Mouse (Mus musculus): ENCODE measurements around the gene Lgi4. TPM values are rescaled to one million over a fixed set of nuclear protein-coding genes. Genes with fewer than 3 reads are reported as not detected.

Lgi4 gene
- total RNA-seq, 2 experiments from 2014 or later, result 21.8 to 23.3 TPM

DNA sequence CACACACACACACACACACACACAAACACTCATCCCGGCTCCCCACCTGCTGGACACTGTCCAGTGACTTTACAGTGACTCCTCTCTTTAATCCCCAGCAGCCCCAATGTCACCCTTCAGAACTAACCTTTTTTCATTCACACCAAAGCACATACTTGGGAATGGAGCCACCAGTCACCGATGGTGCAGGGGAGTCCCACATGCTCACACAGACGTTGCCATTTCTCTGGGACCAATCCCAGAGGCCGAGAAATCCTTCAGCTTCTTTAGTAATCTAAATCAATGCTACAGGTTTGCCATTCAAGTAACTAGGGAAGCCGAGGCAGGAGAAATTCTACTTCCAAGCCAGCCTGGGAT lies 15.5 kb downstream of the Lgi4 start:
- peak in 1 of 2 experiments; percentile 74 for DNase-seq (ENCODE audit: low spot score in 2 of 2)

DNA sequence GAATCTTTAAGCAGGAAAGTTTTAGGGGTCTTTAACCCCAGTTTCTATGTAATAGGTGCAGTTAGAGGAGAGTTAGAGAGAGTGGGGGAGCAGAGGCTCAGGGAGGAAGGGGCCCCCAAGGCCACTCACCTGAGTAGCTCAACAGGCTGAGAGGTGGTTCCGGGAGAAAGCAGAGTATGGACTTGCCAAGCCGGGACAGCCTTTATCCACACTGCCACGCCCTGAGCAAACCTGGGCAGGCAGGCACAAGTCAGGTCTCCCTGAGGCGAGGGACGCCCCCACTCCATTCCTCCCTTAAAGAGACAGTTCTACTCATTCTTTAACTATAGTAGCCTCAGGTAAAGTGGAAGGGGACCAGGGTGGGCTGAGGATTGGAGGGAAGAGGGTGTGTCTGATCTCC lies 17.4 kb downstream of the Lgi4 start, which contains the start of gene Fxyd3:
Gene Fxyd3, minus strand, starts transcription at position 213 of the 400 bp plus-strand sequence.
- no peak for DNase-seq (ENCODE audit: low spot score in 2 of 2)

DNA sequence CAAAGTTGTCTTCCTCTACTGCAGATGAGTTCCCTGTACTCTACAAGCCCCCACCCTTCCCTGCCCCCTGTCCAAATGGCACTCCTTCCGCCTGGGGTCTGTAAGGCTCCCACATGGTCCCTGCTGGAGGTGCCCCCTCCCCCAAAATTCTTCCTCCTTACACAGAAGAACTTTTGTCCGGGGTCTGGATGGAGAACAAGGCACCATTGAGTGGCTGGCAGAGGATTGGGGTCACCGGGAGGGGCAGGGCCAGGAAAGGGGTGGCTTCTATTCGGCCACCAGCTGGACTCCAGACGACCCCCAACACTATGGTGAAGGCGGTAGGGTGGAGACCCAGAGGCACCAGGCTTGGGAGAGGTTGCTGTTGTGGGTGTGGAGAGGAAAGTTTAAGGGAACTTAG lies 18.3 kb downstream of the Lgi4 start:
- peak in 1 of 2 experiments; percentile 55 for DNase-seq (ENCODE audit: low spot score in 2 of 2)

DNA sequence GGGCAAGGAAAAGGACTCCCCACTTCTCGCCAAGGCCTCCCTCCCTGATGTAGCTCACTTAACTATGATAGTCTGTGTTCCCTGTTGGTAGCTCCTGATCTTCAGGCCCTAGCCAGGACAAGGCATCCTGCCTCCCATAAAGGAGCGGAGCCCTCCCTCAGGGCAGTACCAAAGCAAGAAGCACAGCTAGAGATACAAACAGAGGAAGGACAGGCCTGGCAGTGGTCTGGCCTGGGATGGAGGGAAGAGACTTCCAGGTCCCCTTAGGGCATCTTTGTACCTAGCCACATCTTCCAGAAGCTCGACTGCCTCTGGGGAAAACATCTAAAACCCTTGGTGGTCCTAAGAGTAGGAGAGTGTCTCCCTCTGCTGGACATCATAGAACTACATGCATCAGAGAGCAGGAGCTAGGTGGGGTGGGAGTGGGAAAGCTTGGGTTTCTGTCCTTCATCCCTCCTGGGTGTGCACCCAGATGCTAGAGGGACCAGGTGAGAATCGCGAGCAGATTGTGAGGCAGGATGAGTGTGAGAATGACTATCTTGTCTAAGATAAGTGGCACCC lies 18.8 kb downstream of the Lgi4 start:
- peak; percentile 71 to 80 for DNase-seq (ENCODE audit: low spot score in 2 of 2)

DNA sequence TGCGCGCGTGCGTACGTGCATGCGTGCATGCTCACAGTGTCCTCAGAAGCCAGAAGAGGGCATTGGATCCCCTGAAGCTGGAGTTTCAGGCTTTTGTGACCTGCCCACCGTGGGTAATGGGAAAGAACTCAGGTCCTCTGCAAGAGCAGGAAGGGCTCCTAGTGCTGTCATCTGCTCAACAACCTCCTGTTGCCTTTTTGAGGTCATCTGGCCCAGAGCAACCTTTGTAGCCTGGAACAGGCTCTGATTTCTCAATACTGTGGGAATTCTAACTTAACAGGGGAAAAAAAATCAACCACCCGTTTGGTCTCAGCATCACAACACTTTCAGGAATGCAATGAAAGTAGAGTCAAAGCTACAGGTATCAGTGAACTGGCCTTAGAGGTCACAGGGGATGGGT lies 20.5 kb downstream of the Lgi4 start:
- no peak for DNase-seq (ENCODE audit: low spot score in 2 of 2)

DNA sequence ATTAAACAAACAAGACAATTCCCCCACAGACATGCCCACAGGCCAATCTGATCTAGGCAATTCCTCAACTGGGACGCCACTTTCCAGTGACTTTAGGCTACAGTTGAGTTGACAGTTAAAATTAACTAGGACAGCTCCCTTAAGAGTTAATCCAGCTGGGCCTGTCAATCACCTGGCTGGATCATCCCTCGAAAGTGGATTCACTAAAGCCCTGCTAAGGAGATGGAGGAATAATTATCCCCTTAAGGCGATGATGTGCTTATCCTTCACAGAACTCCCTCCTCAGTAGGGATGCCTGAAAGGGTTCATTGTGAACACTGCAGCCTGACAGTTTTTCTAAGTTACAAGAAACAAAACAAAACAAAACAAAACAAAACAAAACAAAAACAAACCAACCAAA lies 21.5 kb downstream of the Lgi4 start:
- DNase-seq (ENCODE audit: low spot score in 2 of 2), result no peak

DNA sequence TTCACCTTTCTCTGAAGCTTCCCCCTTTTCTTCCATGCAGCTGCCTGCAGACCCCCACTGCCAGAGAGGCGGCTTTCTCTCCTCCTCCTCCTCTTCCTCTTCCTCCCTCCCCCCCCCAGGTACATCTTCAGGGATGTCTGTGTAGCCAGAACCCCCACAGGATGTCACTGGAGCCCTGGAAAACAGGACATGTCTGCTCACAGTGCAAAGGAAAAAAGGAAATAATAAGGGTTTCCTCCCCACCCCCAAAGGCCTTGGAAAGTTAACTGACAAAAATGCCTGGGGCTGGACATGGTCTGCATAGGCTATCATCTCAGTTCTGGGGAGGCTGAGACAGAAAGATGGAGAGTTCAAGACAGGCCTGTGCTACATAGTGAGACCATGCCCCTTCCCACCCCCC lies 22.0 kb downstream of the Lgi4 start:
- no peak for DNase-seq (ENCODE audit: low spot score in 2 of 2)

DNA sequence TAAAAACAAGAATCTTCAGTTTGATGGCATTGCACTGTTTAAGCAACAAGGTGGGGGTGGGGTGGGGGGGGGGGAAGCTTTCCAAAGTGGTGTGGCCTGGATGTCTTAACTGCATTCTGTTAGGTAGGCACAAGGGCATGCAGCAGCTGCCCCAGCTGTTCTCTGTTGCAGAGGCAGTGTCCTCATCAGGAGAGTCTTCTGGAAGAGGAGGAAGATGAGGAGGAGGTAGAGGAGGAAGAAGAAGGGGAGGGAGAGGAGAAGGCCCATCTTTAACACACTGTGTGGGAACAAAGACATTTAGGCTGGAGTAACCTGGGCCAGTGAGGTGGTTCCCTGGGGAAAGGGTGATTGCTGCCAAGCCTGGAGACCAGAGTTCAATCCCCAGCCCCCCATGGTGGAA lies 23.0 kb downstream of the Lgi4 start:
- no peak for DNase-seq (ENCODE audit: low spot score in 2 of 2)

DNA sequence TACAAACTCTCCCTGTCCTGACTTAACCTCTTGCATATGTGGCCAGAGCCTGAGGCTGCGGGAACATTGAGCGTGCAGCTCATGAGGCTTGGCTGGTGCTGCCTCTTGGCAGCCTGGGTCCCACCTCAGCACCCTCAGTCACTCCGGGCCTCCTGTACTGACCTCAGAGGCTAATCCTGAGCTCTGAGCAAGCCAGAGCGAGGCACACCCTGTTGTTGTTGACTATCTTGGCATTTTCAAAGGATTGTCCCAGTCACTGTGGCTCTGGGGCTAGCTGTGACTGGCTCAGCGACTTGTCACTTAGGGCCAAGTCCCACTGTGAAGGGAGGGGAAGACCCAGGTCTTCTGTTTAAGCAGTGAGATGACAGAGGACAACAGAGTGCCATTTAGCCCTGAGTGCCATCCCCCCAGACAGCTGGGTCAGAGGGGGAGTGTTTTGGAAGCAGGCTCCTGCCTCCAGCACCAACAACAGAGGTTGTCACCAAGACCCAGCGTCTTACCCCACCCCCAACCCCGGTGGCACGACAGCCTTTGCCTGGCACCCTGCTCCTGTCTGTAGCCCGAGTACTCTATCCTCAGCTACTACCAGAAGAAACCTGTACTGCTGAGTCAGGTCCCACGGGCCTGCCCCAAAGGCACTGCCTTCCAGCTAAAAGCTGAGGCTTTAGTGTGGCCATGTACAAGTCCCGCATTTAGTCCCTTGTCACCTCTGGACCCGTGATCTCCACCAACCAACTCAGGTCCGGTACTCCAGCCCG lies 23.9 kb downstream of the Lgi4 start:
- DNase-seq (ENCODE audit: low spot score in 2 of 2), result peak; percentile 54

DNA sequence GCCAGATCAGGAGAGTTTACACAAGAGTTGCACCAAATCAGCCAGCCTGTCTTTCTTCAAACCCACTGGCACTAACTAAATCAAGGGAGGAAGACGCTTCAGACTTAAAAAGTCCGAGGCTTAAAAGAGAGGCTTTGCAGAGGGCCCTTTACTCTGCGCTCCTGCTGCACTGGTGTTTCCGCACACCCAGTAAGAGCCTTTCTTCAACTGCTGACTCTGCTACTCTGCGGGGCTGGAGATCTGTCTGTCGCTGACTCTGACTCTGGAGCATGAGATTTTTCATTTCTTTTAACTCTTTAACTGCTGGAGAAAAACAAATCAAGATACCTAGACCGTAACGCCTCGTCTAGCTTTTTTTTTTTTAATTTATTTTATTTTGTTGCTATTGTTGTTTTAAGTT lies 25.0 kb downstream of the Lgi4 start:
- DNase-seq (ENCODE audit: low spot score in 2 of 2), result no peak

DNA sequence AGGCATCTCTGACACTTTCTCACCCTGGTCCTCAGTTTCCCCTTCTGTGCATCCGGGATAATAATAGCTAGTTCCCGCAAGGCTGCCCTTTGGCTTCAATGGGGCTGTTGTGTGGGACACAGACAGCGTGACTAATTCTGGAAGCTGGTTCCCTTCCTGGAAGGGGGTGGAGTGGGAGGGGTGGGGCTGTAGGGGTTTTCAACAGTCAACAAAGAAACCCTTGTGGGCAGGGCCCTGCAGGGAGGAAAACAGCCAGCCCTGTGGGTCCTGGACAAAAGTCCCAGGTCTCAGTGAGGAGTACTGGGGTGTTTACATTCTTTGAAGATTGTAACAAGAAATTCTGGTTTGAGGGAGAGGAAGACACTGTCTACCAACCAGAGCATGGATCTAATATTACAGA lies 26.0 kb downstream of the Lgi4 start:
- peak in 1 of 2 experiments; percentile 49 for DNase-seq (ENCODE audit: low spot score in 2 of 2)

DNA sequence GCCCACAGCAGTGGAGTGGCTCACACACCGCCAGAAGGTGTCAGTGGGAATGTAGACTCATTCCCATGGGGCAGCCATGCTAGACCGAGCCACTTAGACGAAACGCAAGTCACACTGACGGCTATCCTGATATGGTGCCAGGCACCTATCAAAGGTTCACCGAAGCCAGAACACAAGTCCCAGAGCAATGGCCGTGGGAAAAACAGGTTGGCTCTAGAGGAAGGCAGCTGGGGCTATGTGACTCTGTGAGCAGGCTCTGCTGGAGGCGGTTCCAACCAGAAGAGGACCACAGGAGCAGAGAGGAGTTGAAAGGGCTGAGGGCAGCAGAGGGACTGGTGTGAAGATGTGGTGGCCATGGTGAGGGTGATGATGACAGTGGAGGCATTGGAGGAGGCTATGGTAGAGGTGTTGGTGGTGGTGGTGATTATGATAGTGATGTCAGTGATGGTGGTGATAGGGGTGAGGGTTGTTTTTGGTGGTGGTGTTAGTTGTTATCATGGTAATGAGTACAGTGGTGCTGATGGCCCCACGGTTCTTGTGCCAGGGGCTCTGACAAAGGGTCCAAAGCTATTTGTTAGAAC lies 27.1 kb downstream of the Lgi4 start:
- no peak for DNase-seq (ENCODE audit: low spot score in 2 of 2)

DNA sequence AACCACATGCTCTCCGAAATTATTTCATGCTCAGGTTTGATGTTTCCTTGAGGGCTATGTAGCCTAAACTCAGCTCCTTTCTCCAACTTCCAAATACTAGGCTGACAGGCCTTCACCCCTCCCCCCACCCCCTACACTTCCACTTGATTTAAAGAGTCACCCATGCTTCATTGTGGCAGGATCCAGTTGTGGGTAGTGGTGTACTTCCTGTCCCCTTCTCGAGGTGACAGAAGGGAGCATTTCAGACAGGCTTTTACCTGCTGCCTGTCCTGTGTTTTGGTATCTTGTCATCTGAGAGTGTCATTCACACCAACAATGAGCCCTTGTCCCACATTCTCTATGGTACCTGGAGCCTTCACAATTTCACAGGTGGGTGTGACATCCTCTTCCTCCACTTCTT lies 28.1 kb downstream of the Lgi4 start:
- no peak for DNase-seq (ENCODE audit: low spot score in 2 of 2)

DNA sequence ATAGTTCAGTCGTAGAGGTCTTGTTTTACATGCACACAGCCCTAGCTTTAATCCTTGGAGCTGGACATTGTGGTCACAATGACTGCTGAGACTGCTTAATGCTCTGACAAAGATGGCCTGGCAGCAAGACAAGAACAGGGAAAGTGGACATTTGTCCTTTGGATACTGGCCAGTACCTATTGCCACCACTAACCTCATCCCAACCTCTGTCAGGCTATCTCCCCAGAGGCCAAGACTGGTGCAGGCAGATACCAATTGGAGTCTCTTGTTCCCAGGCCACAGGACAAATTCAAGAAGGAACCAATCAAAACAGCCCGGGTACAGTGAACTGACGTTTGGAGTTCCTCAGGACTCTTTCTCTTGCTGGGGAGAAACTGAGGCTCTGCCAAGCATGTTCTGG lies 29.1 kb downstream of the Lgi4 start:
- no peak for DNase-seq (ENCODE audit: low spot score in 2 of 2)

DNA sequence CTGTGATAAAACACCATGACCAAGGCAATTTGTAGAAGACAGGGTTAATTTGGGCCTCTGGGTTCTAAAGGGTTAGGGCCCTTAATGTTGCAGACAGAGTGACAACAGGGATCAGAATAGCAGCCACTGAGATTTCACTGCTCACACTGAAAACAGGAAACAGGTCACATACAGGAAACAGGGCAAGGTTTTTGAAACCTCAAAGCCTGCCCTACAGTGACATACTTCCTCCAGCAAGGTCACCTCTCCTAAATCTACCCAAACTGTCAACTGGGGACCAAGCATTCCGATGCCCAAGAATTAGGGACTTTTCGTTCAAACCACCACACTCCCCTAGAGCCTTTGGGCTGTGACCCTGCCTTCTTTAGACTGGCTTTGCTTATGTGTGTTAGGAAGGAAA lies 30.6 kb downstream of the Lgi4 start:
- DNase-seq (ENCODE audit: low spot score in 2 of 2), result no peak

DNA sequence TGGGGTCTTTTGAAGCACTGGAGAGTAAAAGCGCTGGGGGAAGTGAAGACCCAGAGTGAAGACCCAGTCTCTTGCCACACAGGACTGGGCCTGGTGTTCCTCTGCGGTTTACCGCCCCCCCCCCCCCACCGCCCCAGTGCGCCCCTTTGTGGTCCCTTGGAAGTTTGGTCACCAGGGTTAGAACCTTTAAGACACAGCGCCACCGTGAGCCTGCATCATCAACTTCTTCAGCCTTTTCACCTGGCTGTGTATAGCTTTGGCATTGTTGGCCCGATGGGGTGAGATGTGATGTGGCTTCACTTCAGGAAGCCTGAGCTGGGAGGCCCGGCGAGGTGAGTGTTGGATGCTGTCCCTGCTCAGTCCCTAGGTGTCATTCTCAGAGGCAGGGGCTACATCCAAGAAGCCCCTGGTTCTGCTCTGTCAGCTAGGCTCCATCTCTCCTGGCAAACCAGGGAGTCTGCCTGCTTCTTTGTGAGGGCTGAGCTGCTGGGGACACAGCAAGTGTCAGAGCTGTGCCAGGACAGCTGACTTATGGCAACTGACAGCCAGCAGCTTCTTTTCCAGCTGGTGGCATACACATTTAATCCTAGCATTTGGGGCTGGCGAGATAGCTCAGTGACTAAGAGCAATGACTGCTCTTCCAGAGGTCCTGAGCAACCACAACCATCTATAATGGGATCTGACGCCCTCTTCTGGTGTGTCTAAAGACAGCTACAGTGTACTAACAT lies 35.8 kb downstream of the Lgi4 start:
- no peak for DNase-seq (ENCODE audit: low spot score in 2 of 2)

DNA sequence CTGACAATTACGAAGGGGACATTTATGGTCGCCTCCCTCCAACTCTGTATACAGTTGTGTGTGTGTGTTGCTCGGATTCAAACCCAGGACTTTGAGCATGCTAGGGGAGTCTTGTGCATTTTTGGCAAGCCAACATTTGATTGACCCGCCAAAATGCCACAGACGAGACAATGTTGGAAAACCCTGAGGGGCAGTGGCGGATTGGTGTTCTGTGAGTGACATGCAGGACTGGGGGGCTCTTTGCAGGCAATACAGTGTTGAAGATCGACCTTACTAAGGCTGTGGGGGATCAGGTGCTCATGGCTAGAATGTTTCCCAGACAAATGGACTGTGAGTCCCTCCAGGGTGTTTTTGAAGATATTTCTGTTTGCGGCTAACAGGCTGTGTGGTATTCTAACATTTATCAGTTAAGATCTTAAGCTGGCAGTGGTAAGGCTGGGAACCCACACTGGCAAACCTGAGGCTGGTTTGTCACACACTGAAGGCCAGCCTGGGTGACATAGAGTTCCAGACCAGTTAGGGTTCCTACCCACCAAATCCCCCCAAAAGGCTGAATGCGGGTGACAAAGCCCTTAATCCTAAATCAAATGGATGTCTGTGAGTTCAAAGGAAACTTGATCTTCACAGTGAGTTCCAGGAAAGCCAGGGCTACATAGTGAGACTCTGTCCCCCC lies 37.9 kb downstream of the Lgi4 start:
- DNase-seq (ENCODE audit: low spot score in 2 of 2), result no peak

DNA sequence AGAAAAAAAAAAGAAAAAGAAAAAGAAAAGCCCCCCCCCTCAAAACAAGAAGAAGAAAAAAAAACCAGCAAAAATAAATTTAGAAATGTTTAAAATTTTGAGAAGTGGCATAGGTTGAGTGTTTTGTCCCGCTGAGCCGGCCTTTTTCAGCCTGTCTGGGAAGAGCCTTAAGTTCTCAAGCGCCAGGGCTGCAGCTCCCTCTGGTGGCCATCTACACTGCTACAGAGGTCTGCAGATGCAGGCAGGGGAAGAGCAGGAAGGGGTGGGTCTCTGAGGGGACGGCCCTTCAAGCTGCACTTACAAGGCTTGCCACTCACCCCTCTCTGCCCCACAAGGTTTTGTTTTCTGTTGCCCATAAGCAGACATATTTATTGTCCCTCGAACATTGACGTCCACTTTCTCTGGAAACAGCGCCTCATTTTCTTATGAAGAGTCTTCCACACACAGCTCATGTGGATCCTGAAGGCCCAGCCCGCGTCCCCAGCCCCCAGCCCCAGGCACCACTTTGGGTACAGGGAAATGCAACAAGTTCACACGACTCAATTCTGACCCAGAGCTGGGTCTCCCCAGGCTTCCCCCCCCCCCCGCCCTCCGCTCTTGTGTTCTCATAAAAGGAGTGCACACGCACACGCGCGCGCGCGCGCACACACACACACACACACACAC lies 38.6 kb downstream of the Lgi4 start:
- DNase-seq (ENCODE audit: low spot score in 2 of 2), result peak; percentile 88 to 93

DNA sequence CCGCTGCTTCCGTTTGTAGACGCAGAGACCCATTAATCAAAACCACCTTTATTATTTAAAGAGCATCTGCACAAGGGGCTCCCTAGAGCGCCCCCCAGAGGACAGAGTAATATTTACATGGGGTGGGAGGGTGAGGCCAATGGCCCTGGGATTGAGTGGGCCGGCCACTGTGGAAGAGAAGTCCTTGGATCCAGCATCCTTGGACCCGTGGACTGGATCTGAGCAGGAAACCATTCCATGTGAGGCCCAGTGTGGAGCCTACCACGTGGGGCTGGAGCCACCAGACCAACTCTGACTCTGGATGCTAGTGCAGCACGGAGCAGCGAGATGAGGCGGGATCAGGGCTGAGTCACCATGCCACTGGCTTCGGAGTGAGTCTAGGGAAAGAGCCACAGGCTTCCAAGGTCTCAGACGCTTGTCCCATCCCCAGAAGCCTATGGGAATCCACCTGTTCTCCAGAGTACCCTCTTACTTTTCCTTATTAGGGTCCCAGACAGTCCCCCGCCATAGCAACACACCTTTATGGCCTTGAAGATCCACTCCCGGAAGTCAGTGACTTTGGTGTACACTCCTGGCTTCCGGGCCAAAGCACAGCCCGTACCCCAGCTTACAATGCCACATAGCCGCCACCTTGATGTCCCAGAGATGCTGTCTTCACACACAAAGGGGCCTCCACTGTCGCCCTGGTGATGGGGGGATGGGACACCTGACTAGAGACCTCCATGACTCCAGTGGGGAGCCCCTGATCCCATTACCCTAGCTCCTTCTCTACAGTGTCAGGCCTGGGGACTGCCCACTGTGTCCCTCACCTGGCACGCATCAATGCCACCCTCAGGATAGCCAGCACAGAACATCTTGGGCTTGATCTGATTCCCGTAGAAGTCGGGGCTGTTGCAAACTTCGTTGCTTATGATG lies 39.8 kb downstream of the Lgi4 start:
- no peak for DNase-seq (ENCODE audit: low spot score in 2 of 2)

DNA sequence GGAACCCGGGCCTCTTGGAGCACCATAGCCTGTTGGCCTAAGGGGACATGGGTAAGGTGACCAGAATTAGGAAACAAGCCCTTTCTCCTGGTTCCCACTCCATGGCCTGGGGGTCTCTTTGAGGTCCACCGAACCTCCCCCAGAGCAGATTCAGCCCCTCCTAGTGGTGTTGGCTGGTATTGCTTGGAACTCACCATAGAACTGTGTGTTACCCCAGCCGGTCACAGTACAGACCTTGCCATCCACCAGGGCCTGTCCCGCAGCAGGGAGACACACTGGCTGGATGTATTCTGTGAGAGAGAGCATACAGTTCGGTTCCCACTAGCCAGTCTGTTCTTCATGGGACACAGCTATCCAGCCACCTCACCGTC lies 40.5 kb downstream of the Lgi4 start:
- DNase-seq (ENCODE audit: low spot score in 2 of 2), result no peak
